Mouse (Mus musculus): ENCODE data around the gene Nat8f4.

GRCm38 (mm10) chr6:85934047-85934446 is 29.4 kb upstream of the Nat8f4 start:
- TF ChIP-seq CTCF (IDR thresholded peaks at IDR 0.05; ENCODE audit: extremely low read depth, insufficient read depth, insufficient read length, insufficient replicate concordance) (no peak), POLR2A (IDR thresholded peaks at IDR 0.05; ENCODE audit: low read depth, low read length) (no peak)

Data from spleen, adult 2 months (tissue).